Mouse (Mus musculus) T-helper 2 cell (primary cell): ENCODE results near the gene Dact3.

Source experiments
- in situ Hi-C: fragments of 300-600 bp; cut with MboI, MseI; formaldehyde crosslinking; loops from one replicate; pipeline ENCODE4 v1.15.1; 2025; ENCODE audit warnings: high pct_unique_total_duplicates

Dact3 gene

GRCm38 (mm10) chr7:16932704-16933577, 57.8 kb downstream of the Dact3 start:
- in situ Hi-C loops = loop anchor here (5.0 kb wide), 2 partner anchors 69 to 119 kb away; no protein-coding TSS in a partner anchor
